Comparison of ENCODE assay signal across 24 mouse cellular contexts in the genomic region with DNA sequence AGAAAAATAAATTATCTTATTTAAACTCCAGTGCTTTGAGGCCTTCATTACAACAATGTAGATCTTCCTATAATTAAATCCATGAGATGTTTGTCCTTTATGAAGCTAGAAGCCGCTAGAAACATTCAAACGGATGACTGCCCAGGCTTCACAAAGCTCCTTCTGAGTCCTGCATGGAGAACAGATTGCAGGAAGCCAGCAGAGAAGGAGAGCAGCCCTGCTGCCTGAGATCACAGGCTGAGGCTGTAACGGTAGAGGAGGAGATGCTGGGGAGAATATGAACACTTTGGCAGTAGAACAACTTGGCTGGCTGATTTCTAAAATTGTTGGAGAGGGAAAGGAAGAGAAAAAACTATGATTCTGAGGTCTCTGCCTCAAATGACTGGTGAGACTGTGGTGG. TPM values are rescaled to one million over a fixed set of nuclear protein-coding genes. Genes with fewer than 3 reads are reported as not detected.
A peak's percentile ranks its signal among the peaks of the same experiment; 100 is the strongest.
DNase-seq lines count a peak whose midpoint lies in the region; ATAC-seq and TF ChIP-seq lines count a peak whose summit lies in the region.
"Had no signal": no experiment of that assay in that cellular context is flagged by ENCODE, and none has a peak within 500 bp of the region (broad histone marks: within the 10 kb centered on the region; RNA-seq: fewer than 3 reads in every experiment).

No protein-coding gene starts in this region.

- peak overlapping the region; percentile 72 for H3K27ac ChIP-seq in left cerebral cortex, adult 2 months
- peak overlapping the region; percentile 86 for H3K27ac ChIP-seq in cortical plate, adult 2 months (ENCODE audit: insufficient read depth, low read length)
- H3K27ac ChIP-seq: embryonic facial prominence, embryonic 15.5 days; heart, embryonic 13.5 days; hindbrain, embryonic 12.5 days; neural tube, embryonic 13.5 days had no signal

- peaks cover 8% of the 10 kb centered on the region for H3K4me1 ChIP-seq in cortical plate, adult 2 months (ENCODE audit: control insufficient read depth, insufficient read depth, low read length)
- H3K4me1 ChIP-seq: embryonic facial prominence, embryonic 15.5 days; heart, embryonic 13.5 days; hindbrain, embryonic 12.5 days; neural tube, embryonic 13.5 days had no signal

- intact Hi-C loops in left cerebral cortex, adult 2 months (cut with DNase I) = no loop called here
- intact Hi-C loops in left cerebral cortex, postnatal 4 days (cut with DNase I) = no loop called here
- intact Hi-C loops in gastrocnemius, postnatal 36 days (cut with DNase I) = no loop called here

- DNase-seq in cerebellum, postnatal 10 days = peak; percentile 52 to 57
- DNase-seq in cerebellum, adult 9-10 months = no peak
- no peak for DNase-seq in frontal cortex, postnatal 10 days (ENCODE audit: low spot score in 2 of 2)
- DNase-seq in left cerebral cortex, adult 2 months (ENCODE audit: extremely low spot score in 1 of 2, low spot score in 2 of 2) = no peak
- no peak for DNase-seq in left cerebral cortex, postnatal 4 days
- no peak for DNase-seq in gastrocnemius, postnatal 36 days
- DNase-seq: adrenal gland, postnatal 10 days; cerebellum, adult 11 months; gastrocnemius, postnatal 10 days; heart, adult 18-20 months; heart, postnatal 14 days; kidney, adult 18-20 months; kidney, postnatal 4 days; lung, postnatal 4 days; midbrain, embryonic 14.5 days; thymus, postnatal 14 days had no signal

- H3K4me3 ChIP-seq in left cerebral cortex, adult 2 months = no peak overlapping the region
- H3K4me3 ChIP-seq in cortical plate, adult 2 months (ENCODE audit: insufficient read depth, low read length) = no peak overlapping the region
- H3K4me3 ChIP-seq: embryonic facial prominence, embryonic 15.5 days; heart, embryonic 13.5 days; hindbrain, embryonic 12.5 days; myocyte; neural tube, embryonic 13.5 days had no signal

- no peak for TF ChIP-seq POLR2A in cortical plate, adult 2 months (IDR thresholded peaks at IDR 0.05; ENCODE audit: extremely low read depth, insufficient read depth, low read length)

- ATAC-seq in frontal cortex, adult (ENCODE audit: low TSS enrichment) = peak; percentile 97
- ATAC-seq: inflammation-experienced regulatory T-cells, adult 6 months had no signal

- no peak for TF ChIP-seq CTCF in left cerebral cortex, adult 2 months (IDR thresholded peaks at IDR 0.05)
- TF ChIP-seq CTCF in cortical plate, adult 2 months (IDR thresholded peaks at IDR 0.05; ENCODE audit: extremely low read depth, insufficient read depth, low read length) = no peak

RNA-seq across cellular contexts. Expression of gene Tada1, which starts 48.1 kb away (rescaled TPM):
- total RNA-seq in left cerebral cortex, adult 2 months (2021) = 10 to 100 TPM; 35.2 to 36.9 TPM
- 10 to 100 TPM; 43.5 to 43.8 TPM for total RNA-seq in left cerebral cortex, postnatal 4 days (2021)
- polyA plus RNA-seq in cortical plate, adult 2 months (2012; rRNA removed) = 42.5 and 43.2 TPM in 2 replicates
- 1 to 10 TPM; 5.1 to 5.2 TPM for total RNA-seq in gastrocnemius, postnatal 36 days (2021)

Comparison
In these comparisons a context has a peak if more than half of its experiments do, and no peak if none do; other contexts are left out.
1. DNase-seq: peak in cerebellum, postnatal 10 days (2 of 2); none in cerebellum, adult 9-10 months (single experiment), frontal cortex, postnatal 10 days (0 of 2), left cerebral cortex, adult 2 months (0 of 2), left cerebral cortex, postnatal 4 days (single experiment) and gastrocnemius, postnatal 36 days (0 of 2).
2. RNA of gene Tada1, which starts 48.1 kb away (total RNA-seq): 43.5 to 43.8 TPM in left cerebral cortex, postnatal 4 days and 35.2 to 36.9 TPM in left cerebral cortex, adult 2 months; 5.1 to 5.2 TPM in gastrocnemius, postnatal 36 days; every median in the first group is over 4 times any median in the second.